Mouse (Mus musculus) stomach, embryonic 16.5 days (tissue): Measurements from ENCODE around the gene Smim7. TPM values are rescaled to one million over a fixed set of nuclear protein-coding genes. Genes with fewer than 3 reads are reported as not detected.

Experiments used
- microRNA-seq: library from miRNA; unstranded; fragments of <30 nt; microRNA quantifications from one replicate; pipeline ENCODE4, GENCODE M21; 2016
- polyA plus RNA-seq: library from polyadenylated mRNA; unstranded; fragments of >200 nt; fragmentation: Nextera tagmentation; extraction: Ambion mirVana; gene quantifications from 2 replicates; pipeline ENCODE4 v1.2.1, GENCODE M21; 2015

Smim7 gene
- polyA plus RNA-seq, 1 experiment from 2014 or later: 127 TPM

Small RNA genes lying within 50 kb of the gene (microRNA-seq; reads per million reads assigned to microRNA genes)
- gene Gm28019: not detected

Other genes starting within 250 kb of the Smim7 start
- 52.6 and 54.2 TPM in 2 replicates for gene Eps15l1, start 149.6 kb downstream of the Smim7 start, polyA plus RNA-seq
- 3.7 and 4.7 TPM in 2 replicates for gene Calr3, start 127.2 kb downstream of the Smim7 start, polyA plus RNA-seq
- gene 1700030K09Rik, start 127.2 kb downstream of the Smim7 start, polyA plus RNA-seq: 13.5 and 13.7 TPM in 2 replicates
- gene Cherp, start 95.9 kb downstream of the Smim7 start, polyA plus RNA-seq: 45.6 and 49.4 TPM in 2 replicates
- gene Slc35e1, start 78.5 kb downstream of the Smim7 start, polyA plus RNA-seq: 6.6 and 6.8 TPM in 2 replicates
- gene Med26, start 22.8 kb downstream of the Smim7 start, polyA plus RNA-seq: 13.2 and 14.7 TPM in 2 replicates
- gene Tmem38a, start 967 bp upstream of the Smim7 start, polyA plus RNA-seq: 20.9 and 36.5 TPM in 2 replicates
- 0.09 and 0.51 TPM in 2 replicates for gene Nwd1, start 75.6 kb upstream of the Smim7 start, polyA plus RNA-seq
- gene Sin3b, start 152.2 kb upstream of the Smim7 start, polyA plus RNA-seq: 144 and 145 TPM in 2 replicates
- 3.2 and 3.3 TPM in 2 replicates for gene F2rl3, start 190.8 kb upstream of the Smim7 start, polyA plus RNA-seq